Mouse (Mus musculus): ENCODE results near the gene Lnp1. TPM values are rescaled to one million over a fixed set of nuclear protein-coding genes. Genes with fewer than 3 reads are reported as not detected.
"Not testable (repeated sequence)": the region's sequence is repeated elsewhere in the genome, so short reads cannot be mapped to it uniquely, and the experiment has no call there.

The Lnp1 gene
- polyA plus RNA-seq, 1 experiment, result not detected

DNA sequence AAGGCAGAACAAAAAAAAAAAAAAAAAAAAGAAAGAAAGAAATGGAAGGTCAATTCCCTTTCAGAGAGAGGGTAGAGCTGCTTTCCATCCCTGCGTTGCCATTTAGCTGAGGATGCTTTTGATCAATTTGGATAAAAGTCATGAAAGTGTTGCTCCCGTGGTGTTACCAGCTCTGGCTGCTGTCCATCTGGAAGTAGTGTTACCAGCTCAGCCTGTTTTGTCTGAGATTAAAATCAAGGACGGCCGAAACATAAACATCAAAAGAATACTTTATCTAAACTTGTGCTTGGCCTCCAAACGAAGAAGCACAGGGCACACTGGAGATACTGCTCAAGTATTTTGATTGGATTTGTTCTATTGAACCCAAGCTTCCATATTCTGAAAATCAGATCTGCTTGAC is 18.9 kb downstream of the Lnp1 start:
- Histone ChIP-seq H3K36me3 (ENCODE audit: control insufficient read depth, insufficient read depth, low read length) (no peaks in the 10 kb centered on the region), H3K27ac (ENCODE audit: insufficient read depth, low read depth, low read length) (no peak overlapping the region), H3K4me1 (ENCODE audit: control insufficient read depth, insufficient read depth, low read length) (no peaks in the 10 kb centered on the region), H3K27me3 (replicated peaks; ENCODE audit: control insufficient read depth, insufficient read depth, low read length) (no peaks in the 10 kb centered on the region), H3K4me3 (ENCODE audit: insufficient read depth, low read depth, low read length) (no peak overlapping the region)
- DNase-seq, result no peak
- 69% methylated on average over 5 of the region's 5 CpGs for WGBS
- TF ChIP-seq POLR2A (IDR thresholded peaks at IDR 0.05; ENCODE audit: low read depth, low read length), result no peak
- TF ChIP-seq CTCF (conservative IDR thresholded peaks at IDR 0.05; ENCODE audit: insufficient read depth, insufficient read length, low read depth, low read length), result no peak

DNA sequence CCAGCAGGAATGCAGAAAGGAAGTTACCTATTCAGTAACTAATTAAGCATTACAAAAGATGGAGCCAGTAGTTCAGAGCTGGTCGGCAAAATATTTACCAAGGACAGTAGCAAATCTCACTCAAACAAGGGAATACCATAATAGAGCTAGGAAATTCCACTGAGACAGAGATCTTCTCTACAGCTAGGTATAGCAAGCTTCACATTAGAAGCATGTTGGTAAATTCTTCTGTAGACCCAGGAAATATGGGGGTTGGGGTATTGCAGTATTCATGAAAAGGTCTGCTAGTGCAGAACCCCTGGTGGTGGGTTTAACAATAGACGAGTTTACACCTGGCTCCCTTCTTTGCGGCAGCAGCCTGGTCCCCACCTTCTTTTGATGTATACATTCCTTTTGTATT is 25.7 kb downstream of the Lnp1 start:
- peak; percentile 20 for DNase-seq
- H3K4me1 ChIP-seq (ENCODE audit: control insufficient read depth, insufficient read depth, low read length); H3K4me3 ChIP-seq (ENCODE audit: insufficient read depth, low read depth, low read length); H3K27ac ChIP-seq (ENCODE audit: insufficient read depth, low read depth, low read length); H3K27me3 ChIP-seq (replicated peaks; ENCODE audit: control insufficient read depth, insufficient read depth, low read length); H3K36me3 ChIP-seq (ENCODE audit: control insufficient read depth, insufficient read depth, low read length): not testable (repeated sequence)
- WGBS, result 53% methylated on average over 3 of the region's 3 CpGs

DNA sequence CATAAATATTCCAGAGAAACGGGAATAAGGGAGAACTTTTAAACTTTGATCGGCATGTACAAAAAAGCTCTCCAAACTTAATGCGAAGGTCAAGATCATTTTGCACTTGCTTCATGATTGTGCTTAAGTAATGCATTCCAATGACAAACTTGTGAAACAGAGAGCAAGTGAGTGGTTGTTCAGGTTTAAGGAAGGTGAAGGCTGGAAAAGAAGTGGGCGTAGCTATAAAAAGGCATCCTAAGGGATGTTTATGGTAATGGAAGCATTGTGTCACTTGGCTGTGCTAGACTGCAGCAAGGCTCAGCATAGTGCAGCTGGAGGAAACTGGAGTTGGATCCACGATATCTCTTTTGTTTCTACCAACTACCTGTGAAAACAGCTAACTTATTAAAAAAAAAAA is 36.3 kb downstream of the Lnp1 start:
- TF ChIP-seq POLR2A (IDR thresholded peaks at IDR 0.05; ENCODE audit: low read depth, low read length) (no peak), CTCF (conservative IDR thresholded peaks at IDR 0.05; ENCODE audit: insufficient read depth, insufficient read length, low read depth, low read length) (no peak)
- no peaks in the 10 kb centered on the region for H3K27me3 ChIP-seq (replicated peaks; ENCODE audit: control insufficient read depth, insufficient read depth, low read length)
- WGBS, result 80% methylated on average over 5 of the region's 5 CpGs
- no peaks in the 10 kb centered on the region for H3K4me1 ChIP-seq (ENCODE audit: control insufficient read depth, insufficient read depth, low read length)
- H3K27ac ChIP-seq (ENCODE audit: insufficient read depth, low read depth, low read length), result no peak overlapping the region
- no peak for DNase-seq
- H3K4me3 ChIP-seq (ENCODE audit: insufficient read depth, low read depth, low read length), result no peak overlapping the region
- no peaks in the 10 kb centered on the region for H3K36me3 ChIP-seq (ENCODE audit: control insufficient read depth, insufficient read depth, low read length)

DNA sequence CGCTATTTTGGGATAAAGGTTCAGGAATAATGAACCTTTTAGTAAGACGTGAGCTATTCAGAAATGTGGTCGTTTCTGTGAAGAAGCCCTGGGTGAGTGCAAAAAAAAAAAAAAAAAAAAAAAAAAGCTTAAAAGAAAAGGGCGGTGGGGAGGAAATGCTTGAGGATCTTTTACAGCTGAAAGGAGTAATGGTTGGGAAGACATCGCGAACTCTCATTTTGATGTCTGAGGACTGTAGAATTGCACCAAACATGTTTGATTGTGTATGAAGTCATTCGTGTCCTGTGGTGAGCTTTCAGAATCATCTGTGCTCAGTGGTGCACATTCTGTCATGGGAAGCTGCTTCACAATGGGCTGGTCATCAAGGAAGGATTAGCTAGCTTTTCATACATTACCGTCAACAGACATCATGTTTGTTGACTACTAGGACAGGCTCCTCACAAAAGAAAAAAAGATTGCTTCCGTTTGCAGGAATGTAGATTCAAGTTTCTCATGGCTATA is 41.2 kb downstream of the Lnp1 start:
- Histone ChIP-seq H3K4me3 (ENCODE audit: insufficient read depth, low read depth, low read length) (no peak overlapping the region), H3K36me3 (ENCODE audit: control insufficient read depth, insufficient read depth, low read length) (no peaks in the 10 kb centered on the region), H3K27ac (ENCODE audit: insufficient read depth, low read depth, low read length) (no peak overlapping the region), H3K4me1 (ENCODE audit: control insufficient read depth, insufficient read depth, low read length) (no peaks in the 10 kb centered on the region), H3K27me3 (replicated peaks; ENCODE audit: control insufficient read depth, insufficient read depth, low read length) (no peaks in the 10 kb centered on the region)
- TF ChIP-seq CTCF (conservative IDR thresholded peaks at IDR 0.05; ENCODE audit: insufficient read depth, insufficient read length, low read depth, low read length), result no peak
- TF ChIP-seq POLR2A (IDR thresholded peaks at IDR 0.05; ENCODE audit: low read depth, low read length), result no peak
- no peak for DNase-seq
- WGBS, result 25% methylated on average over 9 of the region's 9 CpGs

DNA sequence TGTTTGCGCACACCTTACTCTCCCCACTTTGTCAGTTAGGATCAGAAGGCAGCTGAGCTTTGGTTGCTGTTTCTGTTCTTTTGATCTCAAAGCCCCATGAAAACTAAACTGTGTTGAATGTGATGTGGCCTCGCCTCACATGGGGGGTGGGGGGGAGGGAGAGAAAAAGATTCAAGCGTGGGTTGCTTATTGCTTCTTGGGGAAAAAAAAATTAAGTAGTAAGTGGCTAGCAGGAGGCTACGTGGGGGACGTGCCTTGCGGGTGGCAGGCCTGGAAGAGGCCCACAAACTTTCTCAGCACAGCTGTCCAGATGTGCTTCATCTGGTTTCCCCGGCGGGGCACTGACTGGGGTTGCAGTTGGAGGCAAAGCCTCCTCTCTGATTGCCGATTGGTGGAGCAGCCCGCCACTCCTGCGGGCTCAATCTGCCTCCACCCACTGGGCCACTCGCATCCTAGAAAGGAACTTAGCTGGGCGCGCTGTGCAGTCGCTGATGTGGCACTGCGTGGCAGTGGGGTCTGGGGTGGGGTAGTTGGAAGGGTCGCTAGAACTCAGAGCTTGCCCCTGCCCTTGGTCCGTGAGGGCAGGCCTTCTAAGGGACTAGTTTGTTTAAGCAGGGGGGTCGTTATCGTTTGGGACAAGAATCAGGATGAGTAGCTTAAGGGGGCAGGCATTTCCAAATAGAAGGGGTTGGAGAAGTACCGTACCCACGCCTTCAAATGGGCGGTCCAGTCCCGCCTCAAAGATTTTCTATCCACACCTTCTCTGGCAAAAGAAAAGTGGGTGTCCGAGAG is 41.8 kb downstream of the Lnp1 start, which contains the start of gene Tmem45a:
Gene Tmem45a, minus strand, starts transcription at position 343 of the 792 bp plus-strand sequence.
- 5% methylated on average over 25 of the region's 25 CpGs for WGBS
- TF ChIP-seq POLR2A (IDR thresholded peaks at IDR 0.05; ENCODE audit: low read depth, low read length), result no peak
- no peak for TF ChIP-seq CTCF (conservative IDR thresholded peaks at IDR 0.05; ENCODE audit: insufficient read depth, insufficient read length, low read depth, low read length)
- H3K36me3 ChIP-seq (ENCODE audit: control insufficient read depth, insufficient read depth, low read length), result no peaks in the 10 kb centered on the region
- peak within 1 kb of the TSS; percentile 66 for H3K4me3 ChIP-seq (ENCODE audit: insufficient read depth, low read depth, low read length)
- no peaks in the 10 kb centered on the region for H3K4me1 ChIP-seq (ENCODE audit: control insufficient read depth, insufficient read depth, low read length)
- DNase-seq, result peak; percentile 82
- H3K27ac ChIP-seq (ENCODE audit: insufficient read depth, low read depth, low read length), result peak within 1 kb of the TSS; percentile 42; the same call in 1 of the 2 replicates
- H3K27me3 ChIP-seq (replicated peaks; ENCODE audit: control insufficient read depth, insufficient read depth, low read length), result no peaks in the 10 kb centered on the region

DNA sequence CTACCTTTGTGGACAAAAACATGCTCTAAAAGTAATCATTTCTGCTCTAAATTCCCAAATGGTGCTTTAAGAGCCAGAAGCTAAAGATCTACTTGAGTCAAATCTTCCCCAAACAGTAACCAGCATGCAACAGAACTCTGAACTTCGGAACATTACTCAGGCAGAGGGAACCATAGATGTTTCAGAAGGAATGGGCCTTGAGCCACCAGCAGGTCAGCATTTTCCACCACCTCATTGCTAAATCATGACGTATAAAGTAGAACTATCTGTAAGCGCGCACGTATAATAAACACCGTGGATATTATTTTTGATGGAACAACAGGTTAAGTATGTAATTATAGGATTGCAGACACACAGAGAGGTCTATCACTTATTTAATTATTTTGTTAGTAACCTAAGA is 43.0 kb downstream of the Lnp1 start:
- Histone ChIP-seq H3K36me3 (ENCODE audit: control insufficient read depth, insufficient read depth, low read length) (no peaks in the 10 kb centered on the region), H3K4me1 (ENCODE audit: control insufficient read depth, insufficient read depth, low read length) (no peaks in the 10 kb centered on the region), H3K27ac (ENCODE audit: insufficient read depth, low read depth, low read length) (no peak overlapping the region), H3K27me3 (replicated peaks; ENCODE audit: control insufficient read depth, insufficient read depth, low read length) (no peaks in the 10 kb centered on the region), H3K4me3 (ENCODE audit: insufficient read depth, low read depth, low read length) (no peak overlapping the region)
- TF ChIP-seq CTCF (conservative IDR thresholded peaks at IDR 0.05; ENCODE audit: insufficient read depth, insufficient read length, low read depth, low read length), result no peak
- TF ChIP-seq POLR2A (IDR thresholded peaks at IDR 0.05; ENCODE audit: low read depth, low read length), result no peak
- DNase-seq, result no peak
- WGBS, result 88% methylated on average over 6 of the region's 6 CpGs

DNA sequence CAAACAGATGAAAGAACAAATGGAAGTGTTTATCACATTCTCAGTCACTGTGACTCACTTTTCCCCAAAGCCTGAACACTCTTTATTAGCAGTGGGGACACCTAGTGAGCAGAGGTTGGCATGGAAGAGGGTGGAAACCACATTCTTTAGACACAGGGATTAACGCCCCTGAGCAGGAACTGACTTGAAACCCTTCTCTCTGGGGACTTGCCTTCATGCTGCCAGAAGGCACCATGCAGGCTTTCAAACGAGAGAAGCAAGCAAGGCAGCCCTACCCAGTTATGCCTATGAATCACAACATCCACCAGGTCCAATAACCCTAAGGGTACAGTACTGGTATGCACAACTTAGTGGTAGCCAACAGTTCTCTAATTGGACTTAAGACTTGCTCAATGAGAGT is 54.5 kb downstream of the Lnp1 start:
- Histone ChIP-seq H3K27me3 (replicated peaks; ENCODE audit: control insufficient read depth, insufficient read depth, low read length) (no peaks in the 10 kb centered on the region), H3K4me1 (ENCODE audit: control insufficient read depth, insufficient read depth, low read length) (no peaks in the 10 kb centered on the region), H3K4me3 (ENCODE audit: insufficient read depth, low read depth, low read length) (no peak overlapping the region), H3K27ac (ENCODE audit: insufficient read depth, low read depth, low read length) (no peak overlapping the region), H3K36me3 (ENCODE audit: control insufficient read depth, insufficient read depth, low read length) (no peaks in the 10 kb centered on the region)
- no peak for TF ChIP-seq CTCF (conservative IDR thresholded peaks at IDR 0.05; ENCODE audit: insufficient read depth, insufficient read length, low read depth, low read length)
- TF ChIP-seq POLR2A (IDR thresholded peaks at IDR 0.05; ENCODE audit: low read depth, low read length), result no peak
- DNase-seq, result no peak
- 39% methylated on average over 2 of the region's 2 CpGs for WGBS
